Mouse (Mus musculus) cerebellum, adult 11-12 months (tissue): Measurements from ENCODE around the gene Cox15.

ENCODE experiments used
- DNase-seq: peaks from one replicate; pipeline ENCODE4 v3.0.0; 2022

Gene Cox15

DNA sequence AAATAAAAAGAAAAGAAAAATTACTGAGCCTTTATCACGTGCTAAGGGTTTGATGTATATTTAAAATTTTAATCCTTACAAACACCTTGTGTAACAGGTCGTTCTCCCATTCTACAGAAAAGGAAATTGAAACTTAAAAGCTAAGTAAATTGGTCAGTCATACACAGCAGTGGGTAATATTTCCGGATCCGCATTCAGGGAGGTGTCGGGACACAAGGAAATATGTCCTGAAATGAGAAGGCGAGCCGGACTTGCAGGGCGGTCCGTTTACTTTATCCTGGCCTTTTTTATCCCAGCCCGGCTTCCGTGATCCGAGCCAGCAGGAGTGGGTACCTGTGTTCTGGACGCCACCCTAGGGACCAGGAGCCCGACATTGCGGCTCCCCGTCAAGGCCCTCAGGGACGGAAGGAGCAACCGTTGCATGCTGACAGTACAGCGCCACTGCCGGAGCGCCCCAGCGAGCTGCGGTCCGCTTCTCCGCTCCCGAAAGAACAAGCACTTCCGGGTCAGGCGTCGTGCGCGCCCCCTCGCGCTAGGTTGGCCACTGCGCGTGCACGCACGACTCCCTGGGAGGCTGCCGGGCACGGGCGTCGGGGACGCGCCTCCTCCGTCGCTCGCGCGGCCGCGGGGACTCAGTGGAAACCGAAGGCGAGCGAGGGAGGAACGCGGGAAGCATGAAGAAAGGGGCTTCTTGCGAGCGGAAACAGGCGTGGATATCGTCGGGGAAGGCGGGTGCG, at the start of gene Cox15, which contains the start of gene Cutc:
TSS of gene Cox15 (minus strand) at position 512 of the 737 bp plus-strand sequence.
TSS of gene Cutc (plus strand) at position 508 of the 737 bp plus-strand sequence.
- peak; percentile 95 for DNase-seq

DNA sequence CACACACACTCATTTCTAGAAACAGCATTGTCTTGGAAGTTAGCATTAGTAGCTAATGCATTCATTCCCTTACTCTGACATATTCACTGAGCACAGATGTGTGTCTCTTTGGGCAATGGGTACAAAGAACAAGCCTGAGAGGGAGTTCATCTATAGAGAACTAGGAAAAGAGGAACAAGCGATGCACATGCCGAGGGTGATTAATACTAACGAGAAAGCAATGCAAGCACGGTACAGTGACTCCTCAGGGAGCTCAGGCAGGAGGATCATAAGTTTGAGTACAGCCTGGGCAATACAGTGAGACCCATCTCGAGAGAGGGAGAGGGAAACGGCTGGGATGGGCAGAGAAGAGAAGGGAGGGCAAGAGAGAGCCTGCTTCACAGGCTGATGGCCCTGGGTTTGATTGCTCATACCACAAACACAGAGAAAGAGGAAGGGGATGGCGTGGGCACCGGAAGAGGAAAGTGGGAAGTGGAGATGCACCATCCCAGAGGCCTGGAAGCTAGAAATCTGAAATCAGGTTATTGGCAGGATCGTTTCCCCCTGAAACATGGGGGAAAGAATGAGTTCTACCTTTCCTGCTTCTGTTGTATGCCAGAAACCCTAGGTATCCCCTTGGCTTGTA, 48.7 kb upstream of the Cox15 start:
- no peak for DNase-seq

DNA sequence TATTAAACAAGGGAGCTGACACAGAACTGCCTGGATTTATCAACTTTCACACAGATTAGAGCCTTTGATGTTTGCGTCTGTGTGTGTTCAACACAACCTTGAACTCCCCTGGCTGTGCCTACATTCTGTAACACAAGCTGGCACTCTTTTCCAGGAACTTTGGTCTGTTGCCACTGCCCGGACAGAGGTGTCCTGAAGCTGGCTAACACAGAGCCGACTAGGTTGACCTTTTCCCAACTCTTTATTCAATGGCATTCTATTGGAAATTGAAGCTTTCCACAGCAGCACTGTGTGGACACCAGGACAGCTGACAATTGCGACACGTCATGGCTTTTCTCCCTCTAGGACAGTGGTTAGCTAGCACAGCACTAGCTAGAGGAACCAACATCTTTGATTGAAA, 44.4 kb upstream of the Cox15 start:
- DNase-seq = no peak

DNA sequence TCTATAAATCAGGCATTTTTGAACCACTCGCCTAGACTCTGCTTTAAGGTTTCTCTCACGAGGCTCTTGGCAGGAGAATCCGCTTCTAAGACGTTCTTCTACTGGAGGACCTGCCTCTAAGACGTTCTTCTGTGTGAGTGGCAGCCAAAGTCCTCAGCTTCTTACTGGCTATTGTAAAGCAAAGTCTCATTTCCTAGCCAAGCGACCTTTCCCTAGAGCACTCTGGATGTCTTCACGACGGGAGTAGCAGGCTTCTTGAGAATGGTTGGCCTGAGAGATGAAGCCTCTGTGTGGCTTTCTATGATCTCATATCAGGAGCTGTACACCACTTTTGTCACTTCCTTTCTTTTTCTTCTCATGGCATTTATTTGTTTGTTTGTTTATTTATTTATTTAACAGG, 42.7 kb upstream of the Cox15 start:
- DNase-seq = no peak

DNA sequence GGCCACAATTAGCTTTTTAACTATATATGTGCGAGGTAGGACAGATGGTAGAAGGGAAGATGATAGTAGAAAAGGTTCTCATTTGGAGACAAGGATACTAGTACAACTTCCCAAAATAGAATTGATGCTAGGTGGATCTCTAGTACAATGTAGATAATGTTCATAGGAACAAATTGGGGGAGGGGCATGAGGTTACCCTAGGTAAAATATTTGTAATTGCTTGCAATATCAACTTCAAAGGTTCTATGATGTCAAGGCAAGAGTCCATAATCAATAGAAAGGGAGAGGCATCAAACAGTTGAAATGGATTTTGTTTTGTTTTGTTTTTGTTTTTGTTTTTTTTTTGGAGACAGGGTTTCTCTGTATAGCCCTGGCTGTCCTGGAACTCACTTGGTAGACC, 41.2 kb upstream of the Cox15 start:
- DNase-seq = no peak

DNA sequence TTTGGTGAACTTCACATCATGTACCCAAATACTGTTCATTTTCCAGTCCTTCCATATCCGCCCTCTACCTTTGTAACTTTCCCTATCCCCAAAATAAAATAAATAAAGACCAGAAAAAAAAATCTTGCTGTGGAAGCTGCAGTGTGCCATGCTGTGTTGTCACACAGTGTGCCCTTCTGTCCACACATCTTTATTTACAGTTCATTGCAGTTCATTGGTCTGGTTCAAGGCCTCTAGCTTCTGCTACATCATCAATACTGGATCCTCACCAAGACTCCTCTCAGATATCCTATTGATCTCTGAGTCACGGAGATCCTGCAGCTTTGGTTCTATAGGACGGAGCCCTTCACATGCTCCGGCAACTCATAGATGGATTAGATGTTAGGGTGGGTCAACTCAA, 39.7 kb upstream of the Cox15 start:
- DNase-seq = no peak

DNA sequence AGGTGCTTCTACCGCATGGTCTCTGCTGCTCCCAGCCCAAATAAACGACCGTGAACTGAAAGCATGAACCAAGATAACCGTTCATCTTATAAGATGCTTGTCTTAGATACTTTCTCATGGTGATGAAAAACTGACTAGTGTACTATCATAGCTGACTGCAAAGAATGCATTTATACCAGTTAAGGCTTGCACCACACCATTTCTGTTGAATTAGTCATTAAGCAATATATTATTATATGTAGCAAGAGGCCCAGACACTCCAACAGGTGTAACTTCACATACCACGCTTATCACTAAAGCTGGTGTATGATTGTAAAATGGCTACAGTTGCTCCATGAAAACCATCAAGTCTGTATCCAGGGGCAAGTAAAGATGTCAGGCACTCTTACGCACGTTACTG, 37.0 kb upstream of the Cox15 start:
- DNase-seq = no peak

DNA sequence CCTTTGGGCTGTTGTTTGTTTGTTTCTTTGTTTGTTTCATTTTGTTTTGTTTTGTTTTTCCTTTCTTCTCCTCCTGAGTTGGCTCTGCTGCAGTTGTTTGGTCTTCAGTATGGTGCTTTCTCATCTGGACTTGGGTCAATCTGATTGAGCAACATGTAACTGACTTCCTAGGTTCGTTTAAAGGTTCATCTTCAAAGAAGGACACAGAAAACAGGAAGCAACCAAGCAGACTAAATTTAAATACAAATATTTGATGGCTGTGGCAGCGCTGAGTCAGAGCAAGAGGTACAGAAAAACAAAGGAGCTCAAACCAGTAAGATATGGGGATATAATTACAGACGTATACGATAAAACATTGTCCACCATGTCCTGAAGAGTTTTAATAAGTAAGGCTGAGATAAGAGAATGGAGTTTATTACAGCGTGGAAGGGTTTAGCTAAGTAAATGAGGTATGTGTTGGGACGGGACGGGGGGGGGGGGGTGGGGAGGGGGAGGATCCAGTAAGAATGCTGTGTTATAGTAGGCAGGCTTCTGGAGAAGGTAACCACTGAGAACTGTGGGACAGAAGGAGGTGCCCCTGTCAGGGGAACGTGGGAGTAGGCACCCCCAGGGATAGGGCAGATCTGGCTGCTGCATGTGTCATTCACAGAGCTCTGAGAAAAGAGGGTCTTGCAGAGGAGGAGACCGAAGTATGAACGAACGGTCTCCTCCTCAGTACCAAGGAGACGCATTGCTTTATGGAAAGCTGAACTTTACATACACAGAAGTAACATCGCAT, 33.6 kb upstream of the Cox15 start:
- DNase-seq = no peak

DNA sequence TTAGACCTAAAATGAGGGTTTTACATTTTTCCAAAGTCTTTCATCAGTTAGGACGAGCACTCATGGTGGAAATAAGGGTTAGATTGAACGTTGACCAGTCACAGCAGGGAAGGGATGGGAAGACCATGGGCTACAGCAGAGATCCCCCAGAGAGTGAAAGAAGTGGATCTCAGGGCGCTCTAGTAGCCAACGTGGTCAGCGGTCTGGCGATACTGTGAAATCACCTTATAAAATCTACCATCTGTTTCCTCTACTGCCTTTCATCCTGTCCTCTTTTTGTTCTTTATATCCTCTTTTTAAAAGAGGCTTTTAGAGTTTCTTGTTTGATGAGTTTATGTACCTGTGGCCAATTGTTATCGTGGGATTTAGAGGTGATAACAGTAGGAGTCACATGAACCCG, 32.0 kb upstream of the Cox15 start:
- DNase-seq = no peak

DNA sequence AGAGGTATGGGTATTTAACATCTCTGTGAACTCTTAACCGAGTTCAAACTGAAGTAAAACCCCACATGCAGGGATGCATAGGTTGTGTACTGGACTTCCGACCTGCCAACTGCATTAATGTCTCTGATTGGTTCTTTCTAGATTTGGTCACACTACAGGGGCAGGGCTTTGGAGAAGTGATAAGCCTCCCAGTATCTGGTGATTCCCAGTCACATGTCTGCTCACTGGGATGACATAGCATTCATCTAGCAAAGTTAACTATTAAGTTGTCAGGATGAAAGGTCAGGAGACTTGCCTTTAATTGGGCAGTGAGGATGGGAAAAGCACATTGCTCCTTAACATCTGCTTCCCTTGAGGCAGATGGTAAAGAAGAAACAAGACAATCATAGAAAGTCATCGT, 29.2 kb upstream of the Cox15 start, which contains the start of gene Abcc2:
TSS of gene Abcc2 (plus strand) at position 213 of the 400 bp plus-strand sequence.
- no peak for DNase-seq

DNA sequence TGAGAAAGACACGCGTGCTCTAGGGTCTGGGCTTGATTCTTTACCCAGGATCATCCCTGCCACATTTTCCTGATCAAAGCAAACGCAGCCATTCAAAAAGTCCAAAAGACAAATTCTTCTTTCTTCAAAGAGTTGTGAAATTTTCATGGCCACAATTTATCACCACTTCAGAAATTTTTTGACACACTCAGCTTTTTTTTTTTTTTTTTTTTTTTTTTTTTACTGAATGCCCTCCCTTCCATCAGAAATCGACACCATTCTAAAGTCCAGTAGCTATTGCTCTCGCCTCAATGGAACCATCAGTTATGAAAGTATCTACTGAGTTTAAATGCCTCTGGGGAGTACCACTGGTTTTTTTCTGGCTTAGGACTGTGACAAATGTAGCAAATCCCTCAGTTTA, 27.6 kb upstream of the Cox15 start:
- DNase-seq = no peak

DNA sequence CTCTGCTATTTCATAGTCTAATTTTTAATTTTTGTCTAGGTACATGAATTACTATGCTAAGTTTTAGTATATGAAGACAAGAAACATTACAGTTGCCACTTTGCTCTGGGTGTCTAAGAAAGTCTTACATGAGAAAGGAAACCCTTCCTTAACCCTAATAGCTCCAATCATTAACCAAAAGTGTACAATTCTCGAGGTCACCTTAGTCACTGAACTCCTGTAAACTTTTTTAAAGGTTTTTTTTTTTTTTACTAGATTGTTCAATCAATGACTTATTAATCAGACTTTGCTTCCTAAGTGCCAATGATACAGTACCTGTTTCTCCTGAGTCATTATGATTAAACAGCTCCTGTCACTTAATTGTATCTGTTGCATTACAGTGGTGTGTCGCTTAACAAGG, 24.5 kb upstream of the Cox15 start:
- no peak for DNase-seq

DNA sequence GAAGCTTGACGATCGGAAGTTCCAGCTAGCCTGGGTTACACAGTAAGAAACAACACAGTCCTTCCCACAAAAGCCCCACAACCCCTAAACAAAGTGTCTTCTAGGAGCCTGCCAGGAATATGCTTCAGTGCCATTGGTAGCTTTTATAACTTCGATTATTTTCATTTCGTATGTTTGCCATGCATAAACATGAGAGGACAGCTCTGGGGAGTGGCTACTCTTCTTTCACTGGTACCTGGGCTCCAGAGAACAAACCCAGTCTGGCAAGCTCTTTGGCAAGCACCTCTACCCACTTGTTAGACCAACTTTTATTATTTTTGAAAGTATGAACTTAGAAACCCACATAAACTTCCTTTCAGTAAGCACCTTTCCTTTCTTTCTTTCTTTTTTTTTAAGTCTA, 23.8 kb upstream of the Cox15 start:
- no peak for DNase-seq

DNA sequence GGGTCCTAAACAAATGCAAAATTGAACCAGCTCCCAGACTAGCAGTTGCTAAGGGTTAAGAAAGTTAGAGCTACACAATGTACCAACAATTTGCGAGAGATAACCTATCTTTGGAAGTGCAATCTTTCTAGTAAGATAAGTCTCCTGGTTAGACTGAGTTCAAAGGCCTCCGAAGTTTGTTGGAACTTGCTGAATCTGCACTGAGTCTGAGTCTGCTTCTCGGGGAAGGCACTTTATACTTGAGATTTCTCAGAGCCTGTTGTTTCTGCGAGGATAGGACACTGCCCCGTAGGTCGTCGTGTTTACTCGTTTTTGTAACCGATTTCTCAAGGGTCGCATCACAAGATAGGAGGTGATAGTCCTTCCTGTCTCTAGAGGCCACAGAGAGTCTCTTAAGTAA, 22.6 kb upstream of the Cox15 start:
- no peak for DNase-seq

DNA sequence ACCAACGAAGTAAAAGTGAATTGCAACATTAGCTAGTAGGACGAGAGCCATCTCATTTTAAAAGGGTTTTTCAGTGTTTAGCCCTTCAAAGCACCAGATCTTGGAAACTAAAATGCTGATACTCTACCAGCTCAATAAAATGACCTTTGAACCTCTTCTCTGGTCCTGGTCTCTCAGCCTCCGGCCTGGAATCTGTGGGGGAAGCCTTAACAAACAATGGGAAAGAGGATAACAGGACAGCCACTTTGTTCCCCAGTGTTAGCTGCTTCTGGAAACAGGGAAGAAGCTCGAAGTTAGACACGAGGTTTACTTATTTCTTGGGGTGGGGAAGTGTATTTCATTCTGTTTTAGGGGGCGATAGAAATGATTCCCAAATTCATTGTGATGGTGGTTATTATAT, 19.5 kb upstream of the Cox15 start:
- no peak for DNase-seq

DNA sequence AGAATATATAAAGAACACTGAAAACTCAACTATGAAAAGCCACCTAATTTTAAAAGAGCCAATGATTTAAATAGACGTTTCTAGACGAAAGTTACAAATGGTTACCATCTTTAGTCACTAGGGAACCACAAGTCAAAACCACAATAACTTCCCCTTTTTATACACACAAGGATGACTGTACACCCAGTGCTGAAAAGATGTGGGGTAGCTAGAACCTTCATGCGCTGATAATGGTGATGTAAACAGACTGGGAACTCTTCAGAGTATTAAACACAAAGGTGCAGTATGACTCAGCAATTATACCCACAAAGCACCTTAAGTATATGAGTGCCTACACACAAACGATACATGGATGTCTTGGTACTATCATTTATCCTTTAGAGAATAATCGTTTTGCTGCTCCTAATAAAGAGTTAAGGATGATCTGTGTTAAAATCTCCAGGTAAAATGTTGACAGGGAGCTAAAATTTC, 18.7 kb upstream of the Cox15 start:
- no peak for DNase-seq

DNA sequence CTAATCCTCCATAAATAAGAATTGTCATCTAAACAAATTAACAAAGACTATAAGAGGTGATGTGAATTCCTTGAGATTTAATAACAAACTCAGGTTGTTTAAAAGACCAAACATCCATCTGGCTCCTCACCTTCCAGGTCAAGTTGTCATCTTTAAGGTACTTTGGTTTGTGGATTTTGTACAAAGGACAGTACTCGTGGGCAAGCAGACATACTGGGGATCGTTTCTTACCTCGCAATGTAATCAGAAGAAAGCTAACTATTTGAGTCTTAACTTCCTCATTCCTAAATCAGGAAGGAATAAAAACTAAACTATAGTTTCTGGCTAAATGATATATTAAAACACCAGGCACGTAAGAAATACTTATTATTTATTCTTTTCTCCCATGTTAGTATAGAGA, 17.8 kb upstream of the Cox15 start:
- DNase-seq = no peak

DNA sequence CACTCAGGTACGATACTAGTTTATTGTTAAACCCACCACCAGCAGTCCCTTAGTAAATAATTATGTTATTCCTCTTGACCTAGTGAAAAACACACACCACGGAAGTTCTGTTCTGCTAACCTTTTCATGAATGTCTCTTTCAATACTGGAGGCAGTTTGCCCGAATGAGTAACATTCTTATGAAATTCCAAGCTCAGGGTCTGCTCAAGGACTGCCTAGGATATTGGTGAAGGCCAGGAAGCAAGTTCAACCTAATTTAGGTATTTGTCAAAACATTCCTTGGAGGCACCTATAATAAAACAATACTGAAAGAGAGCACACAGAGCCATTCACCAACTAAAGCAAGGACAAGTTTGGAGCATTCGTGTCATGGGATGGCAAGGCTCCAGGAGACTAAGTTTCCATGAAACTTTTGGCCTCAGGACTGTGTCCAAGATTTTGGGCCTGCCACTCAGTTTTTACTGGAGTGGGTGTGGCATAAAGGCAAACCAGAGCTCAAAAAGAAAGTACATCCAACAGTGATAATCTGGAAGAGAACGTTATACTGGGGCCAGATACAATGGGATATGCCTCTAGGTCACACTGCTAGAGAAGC, 16.7 kb upstream of the Cox15 start:
- no peak for DNase-seq

DNA sequence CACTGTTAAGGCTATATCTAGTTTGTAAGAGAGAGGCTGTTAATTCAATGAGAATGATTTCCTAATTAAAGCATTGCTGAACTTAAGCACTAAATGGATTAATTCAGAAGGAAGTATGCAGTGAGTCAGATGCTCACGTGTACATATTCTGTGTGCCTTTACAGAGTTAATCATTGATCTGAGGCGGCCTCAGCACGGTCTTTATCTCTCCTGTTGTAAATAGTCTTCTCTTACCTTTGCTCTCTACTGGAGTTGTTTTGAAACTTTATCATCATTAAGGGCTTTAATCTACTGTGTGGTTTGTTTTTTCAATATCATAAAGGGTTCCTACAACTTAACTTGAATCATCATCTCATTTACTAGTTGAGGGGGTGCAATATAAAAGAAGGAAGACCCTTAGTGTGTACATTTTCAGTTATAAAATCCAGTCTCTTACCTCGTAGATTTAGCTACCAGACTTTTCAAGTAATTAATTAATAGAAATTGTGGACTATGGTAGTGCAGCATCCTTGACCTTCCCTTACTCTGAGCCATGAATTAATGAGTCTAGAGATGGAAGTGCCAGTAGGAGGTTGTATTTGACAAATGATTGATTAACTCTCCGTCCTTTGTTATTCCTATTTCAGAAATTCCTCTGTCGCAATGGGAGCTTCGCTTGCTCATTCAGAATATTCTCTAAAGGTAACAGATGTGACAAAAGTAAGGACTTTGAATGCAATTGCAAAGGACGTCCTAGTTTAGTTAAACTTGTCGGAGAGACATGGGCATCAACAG, 14.9 kb upstream of the Cox15 start:
- DNase-seq = no peak

DNA sequence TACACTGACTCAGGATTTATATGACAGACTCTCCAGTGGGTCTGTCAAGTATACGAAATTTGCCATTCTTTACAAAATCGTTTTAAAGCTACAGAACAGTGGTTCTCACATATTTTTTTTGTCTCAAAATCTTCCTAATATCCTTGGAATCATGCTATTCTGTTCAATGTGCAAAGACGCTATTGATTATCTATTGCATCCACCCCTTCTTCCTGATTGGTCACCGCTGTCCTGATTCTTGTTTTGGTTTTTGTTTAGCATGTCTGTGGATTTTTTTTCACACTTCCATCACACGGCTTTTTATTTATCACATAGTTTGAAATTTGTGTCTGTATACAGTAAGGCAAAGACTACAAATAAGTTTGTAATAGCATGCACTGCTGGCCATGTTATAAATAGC, 13.7 kb upstream of the Cox15 start:
- no peak for DNase-seq

DNA sequence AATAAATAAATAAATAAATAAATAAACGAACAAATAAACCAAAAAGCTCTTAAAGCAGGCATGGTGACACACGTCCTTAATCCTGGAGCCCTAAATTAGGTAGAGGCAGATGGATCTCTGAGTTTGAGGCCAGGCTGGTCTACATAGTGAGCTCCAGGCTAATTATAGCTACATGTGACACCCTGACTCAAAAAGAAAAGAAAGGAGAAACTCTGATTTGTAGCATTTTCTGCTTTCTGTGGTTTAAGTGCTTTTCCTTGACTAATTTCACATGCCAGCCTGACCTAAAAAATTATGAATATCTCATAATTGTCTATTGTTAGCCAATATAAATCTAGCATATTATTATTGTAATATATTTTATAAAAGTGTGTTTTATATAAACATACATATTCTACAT, 9.6 kb upstream of the Cox15 start:
- no peak for DNase-seq

DNA sequence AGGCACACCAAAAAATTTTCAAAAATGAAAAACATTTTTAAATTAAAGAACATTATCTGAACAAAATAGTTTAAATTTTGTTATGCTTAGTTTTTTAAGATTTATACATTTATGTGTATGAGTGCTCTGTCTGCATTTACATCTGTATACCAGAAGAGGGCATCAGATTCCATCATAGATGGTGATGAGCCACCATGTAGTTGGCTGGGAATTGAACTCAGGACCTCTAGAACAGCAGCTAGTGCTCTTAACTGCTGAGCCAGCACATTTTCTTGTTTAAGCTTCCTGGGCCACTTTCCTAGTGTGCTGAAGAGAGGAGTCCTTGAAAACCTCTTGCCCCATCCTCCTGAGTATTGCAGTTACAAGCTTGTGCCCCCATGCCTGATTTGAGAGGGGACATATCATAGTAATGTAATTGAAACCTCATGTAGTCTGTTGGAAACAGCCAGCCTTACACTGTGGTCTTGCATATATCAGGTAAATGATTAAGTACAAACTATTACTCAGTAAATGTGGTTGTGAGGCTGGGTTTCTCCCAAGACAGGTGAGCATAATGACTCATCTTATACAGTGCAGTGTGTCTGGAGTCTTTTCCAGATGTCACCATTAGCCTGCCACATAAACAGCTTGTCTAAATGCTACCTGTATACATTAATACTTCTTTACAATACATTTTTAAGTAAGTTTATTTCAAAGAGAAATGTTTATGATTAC, 8.9 kb upstream of the Cox15 start:
- no peak for DNase-seq
